Mouse (Mus musculus): ENCODE measurements around the gene Suox. TPM values are rescaled to one million over a fixed set of nuclear protein-coding genes. Genes with fewer than 3 reads are reported as not detected.

Gene Suox
- total and polyA plus RNA-seq, 3 experiments: 21.8 to 26.6 (median 25.6) TPM

- 95% methylated on average over 2 of the region's 2 CpGs for WGBS
- no peaks in the 10 kb centered on the region for H3K27me3 ChIP-seq (ENCODE audit: control insufficient read depth, insufficient read depth, low read length)
- H3K4me3 ChIP-seq: no peak overlapping the region
- TF ChIP-seq CTCF (IDR thresholded peaks at IDR 0.05): no peak
- TF ChIP-seq POLR2A (IDR thresholded peaks at IDR 0.05; ENCODE audit: insufficient read depth, low read depth, low read length): no peak
- no peak for TF ChIP-seq EP300 (IDR thresholded peaks at IDR 0.05; ENCODE audit: insufficient read depth, low read depth, low read length)
- no peaks in the 10 kb centered on the region for H3K4me1 ChIP-seq (ENCODE audit: control insufficient read depth, insufficient read depth, low read length)
- H3K36me3 ChIP-seq (ENCODE audit: control insufficient read depth, insufficient read depth, low read length): no peaks in the 10 kb centered on the region
- no peak for DNase-seq
- no peaks in the 10 kb centered on the region for H3K79me2 ChIP-seq (replicated peaks; ENCODE audit: control insufficient read depth, insufficient read depth, low read length)
- intact Hi-C loops (cut with DNase I): no loop called here
- no peak overlapping the region for H3K27ac ChIP-seq
- no peak overlapping the region for H3K9ac ChIP-seq (ENCODE audit: low read depth, low read length)
Observed at GRCm38 (mm10) chr10:128665806-128666205, 8.1 kb downstream of the Suox start.

- 65% methylated on average over 3 of the region's 3 CpGs for WGBS
Observed at GRCm38 (mm10) chr10:128665307-128665706, 8.6 kb downstream of the Suox start.

GRCm38 (mm10) chr10:128664808-128665207 lies 9.1 kb downstream of the Suox start:
- intact Hi-C loops (cut with DNase I): no loop called here
- no peak overlapping the region for H3K4me3 ChIP-seq
- H3K27ac ChIP-seq: no peak overlapping the region
- no peaks in the 10 kb centered on the region for H3K36me3 ChIP-seq (ENCODE audit: control insufficient read depth, insufficient read depth, low read length)
- H3K4me1 ChIP-seq (ENCODE audit: control insufficient read depth, insufficient read depth, low read length): no peaks in the 10 kb centered on the region
- no peaks in the 10 kb centered on the region for H3K79me2 ChIP-seq (replicated peaks; ENCODE audit: control insufficient read depth, insufficient read depth, low read length)
- WGBS: 60% methylated on average over 3 of the region's 3 CpGs
- no peak for TF ChIP-seq POLR2A (IDR thresholded peaks at IDR 0.05; ENCODE audit: insufficient read depth, low read depth, low read length)
- no peak for TF ChIP-seq EP300 (IDR thresholded peaks at IDR 0.05; ENCODE audit: insufficient read depth, low read depth, low read length)
- no peak for TF ChIP-seq CTCF (IDR thresholded peaks at IDR 0.05)
- no peak overlapping the region for H3K9ac ChIP-seq (ENCODE audit: low read depth, low read length)
- no peaks in the 10 kb centered on the region for H3K27me3 ChIP-seq (ENCODE audit: control insufficient read depth, insufficient read depth, low read length)
- no peak for DNase-seq

More at GRCm38 (mm10) chr10:128665307-128665706, 8.6 kb downstream of the Suox start:
- no peak overlapping the region for H3K4me3 ChIP-seq
- no peak overlapping the region for H3K27ac ChIP-seq
- H3K27me3 ChIP-seq (ENCODE audit: control insufficient read depth, insufficient read depth, low read length): no peaks in the 10 kb centered on the region
- no peak for DNase-seq
- H3K79me2 ChIP-seq (replicated peaks; ENCODE audit: control insufficient read depth, insufficient read depth, low read length): no peaks in the 10 kb centered on the region
- H3K36me3 ChIP-seq (ENCODE audit: control insufficient read depth, insufficient read depth, low read length): no peaks in the 10 kb centered on the region
- TF ChIP-seq CTCF (IDR thresholded peaks at IDR 0.05) (no peak), POLR2A (IDR thresholded peaks at IDR 0.05; ENCODE audit: insufficient read depth, low read depth, low read length) (no peak)
- intact Hi-C loops (cut with DNase I): no loop called here
- H3K4me1 ChIP-seq (ENCODE audit: control insufficient read depth, insufficient read depth, low read length): no peaks in the 10 kb centered on the region
- no peak overlapping the region for H3K9ac ChIP-seq (ENCODE audit: low read depth, low read length)

GRCm38 (mm10) chr10:128663441-128664220 lies 10.2 kb downstream of the Suox start:
- Histone ChIP-seq H3K36me3 (ENCODE audit: control insufficient read depth, insufficient read depth, low read length) (no peaks in the 10 kb centered on the region), H3K4me1 (ENCODE audit: control insufficient read depth, insufficient read depth, low read length) (no peaks in the 10 kb centered on the region), H3K9ac (ENCODE audit: low read depth, low read length) (no peak overlapping the region), H3K79me2 (replicated peaks; ENCODE audit: control insufficient read depth, insufficient read depth, low read length) (no peaks in the 10 kb centered on the region), H3K27me3 (ENCODE audit: control insufficient read depth, insufficient read depth, low read length) (no peaks in the 10 kb centered on the region), H3K27ac (no peak overlapping the region), H3K4me3 (no peak overlapping the region)
- TF ChIP-seq POLR2A (IDR thresholded peaks at IDR 0.05; ENCODE audit: insufficient read depth, low read depth, low read length) (no peak), EP300 (IDR thresholded peaks at IDR 0.05; ENCODE audit: insufficient read depth, low read depth, low read length) (no peak), CTCF (IDR thresholded peaks at IDR 0.05) (no peak)
- no peak for DNase-seq
- intact Hi-C loops (cut with DNase I): no loop called here
- WGBS: 53% methylated on average over 5 of the region's 5 CpGs

GRCm38 (mm10) chr10:128662465-128662864 lies 11.4 kb downstream of the Suox start:
- intact Hi-C loops (cut with DNase I): no loop called here
- TF ChIP-seq CTCF (IDR thresholded peaks at IDR 0.05) (no peak), EP300 (IDR thresholded peaks at IDR 0.05; ENCODE audit: insufficient read depth, low read depth, low read length) (no peak), POLR2A (IDR thresholded peaks at IDR 0.05; ENCODE audit: insufficient read depth, low read depth, low read length) (no peak)
- no peak overlapping the region for H3K27ac ChIP-seq
- H3K36me3 ChIP-seq (ENCODE audit: control insufficient read depth, insufficient read depth, low read length): no peaks in the 10 kb centered on the region
- H3K9ac ChIP-seq (ENCODE audit: low read depth, low read length): no peak overlapping the region
- no peaks in the 10 kb centered on the region for H3K79me2 ChIP-seq (replicated peaks; ENCODE audit: control insufficient read depth, insufficient read depth, low read length)
- H3K4me1 ChIP-seq (ENCODE audit: control insufficient read depth, insufficient read depth, low read length): no peaks in the 10 kb centered on the region
- H3K4me3 ChIP-seq: no peak overlapping the region
- no peaks in the 10 kb centered on the region for H3K27me3 ChIP-seq (ENCODE audit: control insufficient read depth, insufficient read depth, low read length)
- no peak for DNase-seq

- no peaks in the 10 kb centered on the region for H3K4me1 ChIP-seq (ENCODE audit: control insufficient read depth, insufficient read depth, low read length)
- no peak overlapping the region for H3K9ac ChIP-seq (ENCODE audit: low read depth, low read length)
- no peak for TF ChIP-seq POLR2A (IDR thresholded peaks at IDR 0.05; ENCODE audit: insufficient read depth, low read depth, low read length)
- H3K27me3 ChIP-seq (ENCODE audit: control insufficient read depth, insufficient read depth, low read length): no peaks in the 10 kb centered on the region
- no peaks in the 10 kb centered on the region for H3K36me3 ChIP-seq (ENCODE audit: control insufficient read depth, insufficient read depth, low read length)
- no peak for DNase-seq
- intact Hi-C loops (cut with DNase I): no loop called here
- 51% methylated on average over 9 of the region's 9 CpGs for WGBS
- H3K79me2 ChIP-seq (replicated peaks; ENCODE audit: control insufficient read depth, insufficient read depth, low read length): no peaks in the 10 kb centered on the region
- H3K4me3 ChIP-seq: no peak overlapping the region
- no peak overlapping the region for H3K27ac ChIP-seq
Observed at GRCm38 (mm10) chr10:128659490-128659889, 14.4 kb downstream of the Suox start.
